Mouse (Mus musculus) hindbrain, embryonic 12.5 days (tissue): ENCODE data around the gene Bcl2a1c. TPM values are rescaled to one million over a fixed set of nuclear protein-coding genes. Genes with fewer than 3 reads are reported as not detected.
A peak's percentile ranks its signal among the peaks of the same experiment; 100 is the strongest.
"Not testable (repeated sequence)": the region's sequence is repeated elsewhere in the genome, so short reads cannot be mapped to it uniquely, and the experiment has no call there.

ENCODE experiments used
- ATAC-seq: fragments of 200-750 bp; cut with Nextera tagmentation; 2 replicates; pipeline ENCODE4 v1.8.0; 2017; ENCODE audit warnings: moderate TSS enrichment; ENCODE audit not compliant: low FRiP score
- H3K27ac ChIP-seq: fragments of 300-500 bp; sonication (generic); 2 replicates; pipeline ENCODE4 v1.5.1; 2016; ENCODE audit warnings: mild to moderate bottlenecking
- H3K27me3 ChIP-seq: fragments of 300-500 bp; sonication (generic); 2 replicates; pipeline ENCODE4 v1.6.1; 2016; ENCODE audit warnings: mild to moderate bottlenecking
- H3K36me3 ChIP-seq: fragments of 300-500 bp; sonication (generic); 2 replicates; pipeline ENCODE4 v1.6.1; 2016; ENCODE audit warnings: mild to moderate bottlenecking
- H3K4me1 ChIP-seq: fragments of 300-500 bp; sonication (generic); 2 replicates; pipeline ENCODE4 v1.6.1; 2016
- H3K4me2 ChIP-seq: fragments of 300-500 bp; sonication (generic); replicated peaks from 2 replicates; pipeline ENCODE4 v1.6.1; 2016; ENCODE audit warnings: mild to moderate bottlenecking
- H3K4me3 ChIP-seq: fragments of 300-500 bp; sonication (generic); 2 replicates; pipeline ENCODE4 v1.5.1; 2016; ENCODE audit warnings: mild to moderate bottlenecking
- H3K9ac ChIP-seq: fragments of 300-500 bp; sonication (generic); 2 replicates; pipeline ENCODE4 v1.6.1; 2016; ENCODE audit warnings: mild to moderate bottlenecking, moderate library complexity
- H3K9me3 ChIP-seq: fragments of 300-500 bp; sonication (generic); replicated peaks from 2 replicates; pipeline ENCODE4 v1.6.1; 2016; ENCODE audit warnings: mild to moderate bottlenecking
- WGBS: fragments of 180-500 bp; shearing (Covaris S2); methylation state at CpG from one replicate; pipeline ENCODE4 v1.1.7; 2016; 5-methylcytosine and 5-hydroxymethylcytosine counted together
- polyA plus RNA-seq: library from polyadenylated mRNA; unstranded; fragments of >200 nt; fragmentation: Nextera tagmentation; extraction: Ambion mirVana; gene quantifications from 2 replicates; pipeline ENCODE4 v1.2.1, GENCODE M21; 2016

Bcl2a1c gene
- polyA plus RNA-seq, result not detected in 2 replicates

DNA sequence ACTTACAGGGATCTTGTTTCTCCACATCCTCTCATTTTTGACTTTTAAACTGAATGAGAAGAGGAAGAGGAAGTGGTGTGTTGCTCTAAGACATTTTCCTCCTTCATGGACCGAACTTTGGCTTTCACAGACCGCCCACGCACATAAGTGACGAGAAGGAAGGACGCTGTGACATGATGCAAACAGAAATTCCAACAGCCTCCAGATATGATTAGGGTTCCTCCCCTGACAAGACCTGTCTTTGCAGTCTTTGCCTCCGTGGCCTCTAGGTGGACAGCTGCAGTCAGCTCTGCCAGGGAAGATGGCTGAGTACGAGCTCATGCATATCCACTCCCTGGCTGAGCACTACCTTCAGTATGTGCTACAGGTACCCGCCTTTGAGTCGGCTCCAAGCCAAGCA, at the start of gene Bcl2a1c:
Gene Bcl2a1c, plus strand, starts transcription at position 281 of the 400 bp plus-strand sequence.
- not testable (repeated sequence) for H3K9ac ChIP-seq, H3K27ac ChIP-seq, H3K9me3 ChIP-seq, H3K4me2 ChIP-seq, ATAC-seq, H3K36me3 ChIP-seq, H3K4me3 ChIP-seq, H3K4me1 ChIP-seq, H3K27me3 ChIP-seq
- WGBS, result 78% methylated on average over 9 of the region's 9 CpGs

DNA sequence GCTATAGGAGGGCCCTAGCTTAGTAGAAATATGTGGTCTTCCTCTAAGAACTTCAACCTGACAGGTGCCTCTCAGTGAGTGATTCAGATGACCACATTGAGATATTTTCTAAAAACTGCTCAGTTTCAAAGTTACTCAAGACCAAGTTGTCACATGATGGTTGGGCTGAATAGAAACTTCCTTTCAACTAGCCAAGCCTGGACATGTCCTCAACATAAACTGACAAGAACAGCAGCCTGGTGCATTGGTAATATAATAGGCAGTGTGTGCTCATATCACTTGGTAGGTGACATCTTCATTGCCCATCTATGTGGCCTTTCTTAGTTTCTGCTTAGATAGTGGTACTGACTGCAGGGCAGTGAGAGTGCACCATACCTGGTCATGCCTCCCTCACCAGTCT, 24.0 kb upstream of the Bcl2a1c start:
- H3K4me3 ChIP-seq, H3K9me3 ChIP-seq, H3K4me2 ChIP-seq, H3K9ac ChIP-seq, H3K4me1 ChIP-seq, H3K27ac ChIP-seq, H3K27me3 ChIP-seq, H3K36me3 ChIP-seq, ATAC-seq: not testable (repeated sequence)

DNA sequence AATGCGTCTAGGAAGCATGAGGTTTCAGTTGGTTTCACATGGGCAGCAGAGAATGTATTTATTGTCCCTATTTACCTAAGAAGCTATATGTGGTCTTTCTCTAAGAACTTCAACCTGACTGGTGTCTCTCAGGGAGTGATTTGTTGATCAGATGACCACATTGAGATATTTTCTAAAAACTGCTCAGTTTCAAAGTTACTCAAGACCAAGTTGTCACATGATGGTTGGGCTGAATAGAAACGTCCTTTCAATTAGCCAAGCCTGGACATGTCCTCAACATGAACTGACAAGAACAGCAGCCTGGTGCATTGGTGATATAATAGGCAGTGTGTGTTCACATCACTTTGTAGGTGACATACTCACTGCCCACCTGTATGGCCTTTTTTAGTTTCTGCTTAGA, 18.2 kb upstream of the Bcl2a1c start:
- H3K9ac ChIP-seq, ATAC-seq, H3K36me3 ChIP-seq, H3K27ac ChIP-seq, H3K4me3 ChIP-seq, H3K4me2 ChIP-seq, H3K27me3 ChIP-seq, H3K4me1 ChIP-seq, H3K9me3 ChIP-seq: not testable (repeated sequence)
- WGBS, result 71% methylated on average over 2 of the region's 2 CpGs

DNA sequence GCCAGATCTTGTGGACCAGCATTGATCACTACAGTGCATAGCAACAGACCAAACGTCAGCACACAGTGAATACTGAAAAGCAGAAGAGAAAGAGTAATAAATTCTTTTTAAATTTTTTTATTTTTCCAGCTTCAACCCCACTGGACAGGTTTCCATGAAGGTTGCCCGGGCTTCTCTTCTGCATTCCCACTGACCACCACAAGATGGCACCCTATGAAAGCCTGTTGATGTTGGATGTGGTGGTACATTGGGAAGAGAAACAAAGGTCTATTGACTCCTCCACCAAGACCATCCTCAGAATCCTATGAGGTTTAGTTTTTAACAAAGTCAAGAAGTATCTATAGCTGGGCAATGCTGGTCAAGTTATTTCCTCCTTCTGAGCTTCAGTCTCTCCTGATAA, 11.9 kb upstream of the Bcl2a1c start:
- H3K9ac ChIP-seq, result no peak overlapping the region
- H3K27me3 ChIP-seq, result no peaks in the 10 kb centered on the region
- H3K27ac ChIP-seq, result no peak overlapping the region
- no peaks in the 10 kb centered on the region for H3K9me3 ChIP-seq
- H3K4me2 ChIP-seq, result no peak overlapping the region
- H3K4me3 ChIP-seq, result no peak overlapping the region
- no peaks in the 10 kb centered on the region for H3K36me3 ChIP-seq
- H3K4me1 ChIP-seq, result no peaks in the 10 kb centered on the region
- no peak for ATAC-seq
- 10% methylated on average over 2 of the region's 2 CpGs for whole genome bisulfite sequencing

DNA sequence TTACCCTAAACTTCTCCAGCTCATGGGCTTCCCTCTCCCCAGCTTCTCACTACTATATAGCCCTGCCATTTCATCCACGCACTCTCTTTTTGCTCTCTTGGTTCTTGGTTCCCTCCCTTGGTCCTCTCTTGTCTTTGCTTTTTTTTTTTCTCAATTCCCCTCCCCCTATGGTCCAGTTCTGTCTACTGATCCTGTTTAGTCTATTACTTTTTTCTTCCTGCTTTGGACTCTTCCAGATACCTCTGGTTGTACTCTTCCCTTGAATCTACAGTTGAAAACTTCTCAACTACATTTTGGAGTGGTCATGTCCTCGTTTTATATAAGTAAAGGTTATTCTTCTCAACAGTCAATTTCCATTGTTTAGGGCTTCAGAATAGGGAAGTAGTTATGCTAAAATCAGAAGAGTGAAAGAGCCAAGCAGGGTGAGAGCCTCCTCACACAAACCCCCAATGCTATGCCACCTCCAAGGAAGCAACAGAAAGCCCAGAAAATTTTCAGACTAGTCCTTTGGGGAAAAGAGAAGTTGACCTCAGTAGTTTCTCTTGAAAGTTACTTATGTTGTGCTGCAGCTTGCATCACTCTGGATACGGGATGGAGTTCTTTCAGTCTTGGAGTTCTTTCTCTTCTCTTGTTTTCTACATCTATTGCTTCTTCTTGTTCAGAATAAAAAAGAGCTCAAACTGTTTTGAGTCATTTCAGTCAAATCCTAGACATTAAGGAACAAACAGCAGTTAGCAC, 3.8 kb upstream of the Bcl2a1c start:
- Histone ChIP-seq H3K9me3 (no peaks in the 10 kb centered on the region), H3K4me1 (no peaks in the 10 kb centered on the region), H3K4me3 (no peak overlapping the region), H3K4me2 (no peak overlapping the region), H3K27me3 (no peaks in the 10 kb centered on the region), H3K9ac (no peak overlapping the region), H3K36me3 (no peaks in the 10 kb centered on the region), H3K27ac (no peak overlapping the region)
- no peak for ATAC-seq
- 67% methylated on average over 3 of the region's 3 CpGs for WGBS

DNA sequence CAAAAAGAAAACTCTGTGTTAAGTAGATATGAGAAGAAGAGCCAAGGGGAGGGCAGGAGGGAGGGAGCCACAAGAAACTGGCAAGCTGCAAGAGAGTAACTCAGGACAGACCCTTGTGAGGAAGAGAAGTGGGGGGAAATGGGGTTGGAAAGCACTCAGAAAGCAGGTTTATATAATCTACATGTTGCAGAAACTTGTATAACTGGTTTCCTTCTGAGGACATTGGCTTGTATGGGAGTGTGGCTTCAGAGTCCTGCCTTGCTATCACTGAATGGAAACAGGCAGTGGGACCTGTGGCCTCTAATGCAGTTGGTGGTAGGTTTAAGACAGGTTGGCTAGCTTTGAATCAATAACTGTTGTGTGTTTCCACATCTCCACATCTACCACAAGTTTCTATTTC, 1.6 kb upstream of the Bcl2a1c start:
- not testable (repeated sequence) for H3K4me2 ChIP-seq, H3K9me3 ChIP-seq, H3K4me3 ChIP-seq, H3K27me3 ChIP-seq, H3K9ac ChIP-seq, H3K27ac ChIP-seq, H3K36me3 ChIP-seq, H3K4me1 ChIP-seq, ATAC-seq

DNA sequence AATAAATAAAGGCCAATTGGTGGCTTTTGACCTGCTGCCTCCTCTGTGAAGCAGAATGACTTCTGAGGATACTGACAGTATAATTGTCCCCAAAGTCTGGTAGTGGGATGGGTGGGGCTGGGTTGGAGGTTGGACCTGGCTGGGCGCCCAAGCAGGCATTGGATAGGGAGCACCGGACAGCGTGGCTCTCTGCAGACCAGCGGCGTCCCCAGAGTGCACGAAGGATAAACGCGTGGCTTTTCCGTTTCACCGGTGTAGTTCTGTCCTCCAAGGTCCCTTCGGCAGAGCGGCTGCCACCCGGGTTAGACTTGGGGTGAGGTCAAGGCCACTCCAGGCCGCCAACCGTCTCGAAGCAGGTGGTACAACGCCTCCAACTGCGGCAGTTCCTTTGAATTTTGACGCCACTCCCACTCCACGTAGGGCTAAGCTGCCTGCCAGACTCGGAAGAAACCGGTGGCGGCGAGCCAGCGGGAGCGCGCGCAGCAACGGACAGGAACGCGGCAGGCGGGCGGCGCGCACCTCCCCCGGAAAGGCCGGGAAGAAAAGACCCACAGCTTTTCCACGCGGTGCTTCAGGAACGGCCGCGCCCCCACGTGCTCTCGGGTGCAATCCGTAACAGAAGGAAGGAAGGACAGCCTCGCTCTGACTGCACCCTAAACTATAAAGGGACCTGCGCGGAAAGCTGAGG, 38.0 kb downstream of the Bcl2a1c start:
- WGBS, result 2% methylated on average over 48 of the region's 48 CpGs
- H3K9me3 ChIP-seq, result no peaks in the 10 kb centered on the region
- ATAC-seq, result peak; percentile 83

DNA sequence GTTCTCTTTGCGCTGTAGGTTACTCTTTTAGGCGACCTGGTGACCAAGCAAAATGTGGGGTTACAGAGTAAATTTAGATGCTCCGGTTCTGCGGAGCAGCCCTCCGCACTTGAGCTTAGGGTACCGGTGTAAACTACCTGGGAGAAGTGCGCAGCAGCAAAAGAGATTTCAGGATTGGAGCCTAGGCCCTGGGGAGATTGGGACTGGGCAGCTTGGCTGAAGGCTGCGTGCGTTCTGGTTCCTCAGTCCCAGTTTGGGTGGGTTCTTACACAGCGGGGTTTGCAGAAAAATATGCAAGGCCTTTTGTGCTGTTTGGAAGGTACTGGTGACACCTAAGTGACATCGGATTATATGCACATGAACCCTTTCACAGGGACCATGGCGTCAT, 38.5 kb downstream of the Bcl2a1c start:
- Histone ChIP-seq H3K4me2 (peak overlapping the region; percentile 85), H3K4me3 (peak overlapping the region; percentile 48), H3K27me3 (peaks cover 8% of the 10 kb centered on the region), H3K4me1 (peaks cover 6% of the 10 kb centered on the region; the same call in 1 of the 2 replicates), H3K27ac (no peak overlapping the region), H3K9me3 (no peaks in the 10 kb centered on the region), H3K9ac (peak overlapping the region; percentile 44), H3K36me3 (no peaks in the 10 kb centered on the region)
- ATAC-seq, result peak; percentile 43; the same call in 1 of the 2 replicates
- 16% methylated on average over 12 of the region's 12 CpGs for WGBS

More for the DNA sequence above, 38.0 kb downstream of the Bcl2a1c start:
- peak overlapping the region; percentile 48 for H3K4me3 ChIP-seq
- H3K36me3 ChIP-seq, result no peaks in the 10 kb centered on the region
- peaks cover 8% of the 10 kb centered on the region for H3K27me3 ChIP-seq
- H3K27ac ChIP-seq, result no peak overlapping the region
- H3K4me1 ChIP-seq, result peaks cover 6% of the 10 kb centered on the region; the same call in 1 of the 2 replicates
- peak overlapping the region; percentile 44 for H3K9ac ChIP-seq
- H3K4me2 ChIP-seq, result peak overlapping the region; percentile 85

DNA sequence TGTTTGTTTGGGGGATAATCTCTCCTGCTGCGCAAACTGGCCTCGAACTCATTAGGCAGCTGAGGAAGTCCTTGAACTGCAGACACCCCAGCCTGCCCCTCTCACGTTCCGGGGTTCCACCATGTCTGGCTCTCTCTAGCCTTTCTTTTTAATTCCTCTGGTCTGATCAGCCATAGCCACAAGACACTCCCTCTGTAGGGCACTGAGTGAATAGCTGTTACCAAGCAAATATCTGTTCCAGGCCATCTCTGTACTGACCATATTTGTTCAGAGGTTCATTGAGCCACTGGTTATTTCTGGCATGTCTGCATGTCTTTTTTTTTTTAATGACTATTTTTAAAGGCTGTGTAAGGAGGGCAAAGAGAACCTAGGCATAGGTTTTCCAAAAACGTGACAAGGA, 39.5 kb downstream of the Bcl2a1c start:
- H3K27ac ChIP-seq, H3K4me3 ChIP-seq, H3K27me3 ChIP-seq, H3K9me3 ChIP-seq, H3K9ac ChIP-seq, H3K4me2 ChIP-seq, H3K36me3 ChIP-seq, ATAC-seq, H3K4me1 ChIP-seq: not testable (repeated sequence)
- 63% methylated on average over 5 of the region's 5 CpGs for WGBS

DNA sequence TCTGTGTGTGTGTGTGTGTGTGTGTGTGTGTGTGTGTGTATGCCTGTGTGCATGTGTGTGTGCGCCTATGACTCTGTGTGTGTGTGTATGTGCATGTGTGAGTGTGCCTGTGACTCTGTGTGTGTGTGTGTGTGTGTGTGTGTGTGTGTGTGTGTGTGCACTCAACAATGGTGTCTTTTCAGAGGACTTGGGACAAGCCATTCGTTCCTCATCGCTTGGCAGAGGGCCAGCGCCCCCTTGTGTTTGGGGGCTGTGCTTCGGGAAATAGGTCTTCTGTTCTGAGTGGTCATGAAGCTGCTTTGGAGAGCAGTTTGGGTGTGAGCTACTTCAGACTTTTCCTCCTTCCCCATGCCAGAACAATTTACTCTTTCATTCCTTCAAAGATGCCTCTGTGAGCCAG, 41.8 kb downstream of the Bcl2a1c start:
- not testable (repeated sequence) for H3K9me3 ChIP-seq, H3K27ac ChIP-seq, H3K4me2 ChIP-seq, H3K9ac ChIP-seq, H3K36me3 ChIP-seq, H3K27me3 ChIP-seq, H3K4me1 ChIP-seq, H3K4me3 ChIP-seq, ATAC-seq
- WGBS, result 23% methylated on average over 5 of the region's 5 CpGs

DNA sequence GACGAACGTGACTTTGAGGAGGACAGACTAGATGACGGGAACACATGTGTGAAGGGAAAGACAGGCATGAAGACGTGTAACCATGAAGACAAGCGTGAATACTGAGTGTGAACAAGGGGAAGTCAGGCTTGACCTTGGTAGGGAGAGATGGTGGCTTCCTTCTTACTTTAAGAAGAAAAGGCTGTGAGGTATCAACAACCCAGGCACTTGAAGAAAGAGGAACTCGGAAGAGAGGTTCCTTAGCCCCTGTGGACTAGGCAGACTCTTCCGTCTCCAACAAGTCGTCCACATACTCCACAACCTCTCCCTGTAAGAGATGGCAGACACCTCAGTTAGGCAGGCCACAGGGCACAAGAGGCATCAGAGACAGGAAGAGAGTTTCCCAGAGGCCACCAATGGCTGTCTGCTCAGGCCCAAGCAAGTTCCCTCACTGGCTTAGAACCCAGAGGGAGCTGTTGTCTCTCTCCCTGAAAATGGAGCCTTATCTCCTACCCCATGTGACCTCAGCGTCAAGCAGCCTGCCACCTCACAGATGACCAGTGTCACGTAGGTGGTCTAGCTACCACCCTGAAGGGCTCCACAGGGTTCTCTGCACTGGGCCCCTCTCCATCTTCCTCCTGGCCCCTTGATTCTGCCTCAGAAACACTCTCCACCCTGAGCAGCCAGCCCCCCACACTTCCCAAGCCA, 45.5 kb downstream of the Bcl2a1c start:
- H3K27me3 ChIP-seq, result no peaks in the 10 kb centered on the region
- no peak for ATAC-seq
- H3K27ac ChIP-seq, result no peak overlapping the region
- WGBS, result 93% methylated on average over 10 of the region's 10 CpGs
- H3K4me3 ChIP-seq, result no peak overlapping the region
- H3K9me3 ChIP-seq, result no peaks in the 10 kb centered on the region
- no peak overlapping the region for H3K9ac ChIP-seq
- H3K36me3 ChIP-seq, result 0 out of 2 replicates have a peak, but pooled peaks cover 7% of the 10 kb centered on the region
- H3K4me2 ChIP-seq, result no peak overlapping the region
- H3K4me1 ChIP-seq, result no peaks in the 10 kb centered on the region

DNA sequence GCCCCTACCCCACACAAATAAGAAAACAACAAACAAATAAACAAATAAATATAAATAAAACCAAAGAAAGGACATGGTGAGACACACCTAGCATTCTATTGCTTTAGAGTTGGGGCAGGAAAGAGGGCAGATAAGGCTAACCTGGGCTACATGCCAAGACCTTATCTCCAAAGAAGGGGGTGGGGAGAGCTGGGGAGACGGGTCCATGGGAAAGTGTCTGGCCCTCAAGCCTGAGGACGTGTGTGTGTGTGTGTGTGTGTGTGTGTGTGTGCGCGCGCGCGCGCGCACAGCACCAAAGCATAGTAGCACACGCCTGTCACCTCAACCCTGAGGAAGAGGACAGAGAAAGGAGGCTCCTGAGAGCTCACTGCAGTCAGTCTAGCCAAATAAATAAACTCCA, 47.2 kb downstream of the Bcl2a1c start:
- no peak overlapping the region for H3K9ac ChIP-seq
- H3K4me2 ChIP-seq, result no peak overlapping the region
- H3K4me1 ChIP-seq, result no peaks in the 10 kb centered on the region
- no peak overlapping the region for H3K27ac ChIP-seq
- WGBS, result 97% methylated on average over 10 of the region's 10 CpGs
- H3K4me3 ChIP-seq, result no peak overlapping the region
- H3K36me3 ChIP-seq, result 0 out of 2 replicates have a peak, but pooled peaks cover 7% of the 10 kb centered on the region
- ATAC-seq, result no peak
- no peaks in the 10 kb centered on the region for H3K27me3 ChIP-seq
- no peaks in the 10 kb centered on the region for H3K9me3 ChIP-seq
